ENCODE assay signal across 26 mouse cellular contexts in genomic region chr4:87611116-87611515, GRCm38 (mm10).
DNase-seq lines count a peak whose midpoint lies in the region; TF ChIP-seq lines count a peak whose summit lies in the region.
"Had no signal": no experiment of that assay in that cellular context is flagged by ENCODE, and none has a peak within 500 bp of the region (broad histone marks: within the 10 kb centered on the region; RNA-seq: fewer than 3 reads in every experiment).

No protein-coding gene starts in this region.

- TF ChIP-seq CTCF in kidney, adult 2 months (conservative IDR thresholded peaks at IDR 0.05; ENCODE audit: insufficient read depth, insufficient read length, low read depth, low read length) = no peak

- TF ChIP-seq POLR2A in kidney, adult 2 months (IDR thresholded peaks at IDR 0.05; ENCODE audit: low read depth, low read length) = no peak

- H3K4me1 ChIP-seq in kidney, adult 2 months (ENCODE audit: control insufficient read depth, insufficient read depth, low read length) = no peaks in the 10 kb centered on the region
- H3K4me1 ChIP-seq: embryonic facial prominence, embryonic 10.5 days; embryonic facial prominence, embryonic 13.5 days; forebrain, embryonic 12.5 days; forebrain, embryonic 15.5 days; heart, embryonic 12.5 days; heart, embryonic 15.5 days; hindbrain, embryonic 10.5 days; hindbrain, embryonic 13.5 days had no signal

- H3K36me3 ChIP-seq in kidney, adult 2 months (ENCODE audit: control insufficient read depth, insufficient read depth, low read length) = no peaks in the 10 kb centered on the region
- H3K36me3 ChIP-seq: embryonic facial prominence, embryonic 10.5 days; embryonic facial prominence, embryonic 13.5 days; forebrain, embryonic 12.5 days; forebrain, embryonic 15.5 days; heart, embryonic 12.5 days; heart, embryonic 15.5 days; hindbrain, embryonic 10.5 days; hindbrain, embryonic 13.5 days had no signal

- H3K27ac ChIP-seq in kidney, adult 2 months (ENCODE audit: insufficient read depth, low read depth, low read length) = no peak overlapping the region
- H3K27ac ChIP-seq: embryonic facial prominence, embryonic 10.5 days; embryonic facial prominence, embryonic 13.5 days; forebrain, embryonic 12.5 days; forebrain, embryonic 15.5 days; heart, embryonic 15.5 days; hindbrain, embryonic 10.5 days; hindbrain, embryonic 13.5 days had no signal

- 27% methylated on average over 1 of the region's 1 CpGs for WGBS in kidney, adult 2 months

- no peak overlapping the region for H3K4me3 ChIP-seq in kidney, adult 2 months (ENCODE audit: insufficient read depth, low read depth, low read length)
- H3K4me3 ChIP-seq: embryonic facial prominence, embryonic 10.5 days; embryonic facial prominence, embryonic 13.5 days; erythroblast, embryonic 14.5 days; forebrain, embryonic 12.5 days; forebrain, embryonic 15.5 days; heart, embryonic 12.5 days; heart, embryonic 15.5 days; hindbrain, embryonic 10.5 days; hindbrain, embryonic 13.5 days had no signal

- peak; percentile 77 for DNase-seq in kidney, adult 2 months
- no peak for DNase-seq in kidney, postnatal 4 days
- DNase-seq in kidney, postnatal 10 days = peak; percentile 4
- peak; percentile 5 to 32 for DNase-seq in kidney, postnatal 25 days
- DNase-seq in adrenal gland, adult 2 months = no peak
- no peak for DNase-seq in thymus, postnatal 36 days
- DNase-seq: adrenal gland, adult 8-10 months; adrenal gland, postnatal 25 days; cerebellum, adult 11-12 months; cerebellum, adult 8-10 months; cerebellum, postnatal 10 days; cerebellum, postnatal 36 days; embryo, embryonic 11 days; gastrocnemius, postnatal 25 days; heart, adult 18-20 months; heart, postnatal 10 days; heart, postnatal 36 days had no signal

- no peaks in the 10 kb centered on the region for H3K27me3 ChIP-seq in kidney, adult 2 months (replicated peaks; ENCODE audit: control insufficient read depth, insufficient read depth, low read length)
- H3K27me3 ChIP-seq: embryonic facial prominence, embryonic 13.5 days; forebrain, embryonic 12.5 days; forebrain, embryonic 15.5 days; heart, embryonic 12.5 days; heart, embryonic 15.5 days; hindbrain, embryonic 13.5 days had no signal

Comparison
In these comparisons a context has a peak if more than half of its experiments do, and no peak if none do; other contexts are left out.
1. DNase-seq: peak in kidney, adult 2 months (single experiment), kidney, postnatal 10 days (single experiment) and kidney, postnatal 25 days (2 of 2); none in kidney, postnatal 4 days (0 of 2), adrenal gland, adult 2 months (single experiment) and thymus, postnatal 36 days (0 of 2).